Mouse (Mus musculus) liver, embryonic 18 days (tissue): ENCODE data around the gene Il19. TPM values are rescaled to one million over a fixed set of nuclear protein-coding genes. Genes with fewer than 3 reads are reported as not detected.

ENCODE experiments used
- polyA plus RNA-seq: library from polyadenylated mRNA; depleted of rRNA; stranded (reverse); fragments of >200 nt; gene quantifications from 2 replicates; pipeline ENCODE4 v1.2.3, GENCODE M21; 2012; rRNA removed

The Il19 gene
- polyA plus RNA-seq = not detected in 2 replicates

DNA sequence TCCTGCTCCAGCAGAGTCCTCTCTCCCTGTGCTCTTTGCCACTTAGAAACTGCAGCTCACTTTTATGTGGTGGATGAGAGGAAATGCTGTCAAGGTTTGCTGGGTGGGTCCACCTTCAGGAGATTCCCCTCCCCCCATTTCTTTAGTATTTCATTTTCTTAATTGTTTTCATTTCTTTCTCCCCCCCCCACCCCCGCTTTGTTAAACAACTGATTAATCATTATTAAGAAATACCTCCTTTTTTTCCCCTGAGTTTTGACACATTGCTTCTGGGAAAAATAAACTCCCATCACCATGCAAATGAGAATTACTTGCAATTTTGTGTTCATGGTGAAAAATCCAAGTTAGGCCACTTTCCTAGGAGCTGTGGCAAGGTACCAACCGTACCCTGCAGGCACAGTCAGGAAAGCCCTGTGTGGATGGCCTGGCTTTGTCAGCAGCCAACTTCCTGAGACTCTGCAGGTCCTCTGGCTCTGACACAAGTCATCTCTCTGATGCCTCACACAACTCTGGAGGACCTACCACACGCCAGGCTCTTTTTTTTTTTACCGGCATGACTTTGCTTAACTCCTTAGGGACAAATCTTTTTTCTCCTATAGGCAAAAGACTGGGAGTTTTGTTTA, at the start of gene Il19:
TSS of gene Il19 (minus strand) at position 51 of the 623 bp plus-strand sequence.

DNA sequence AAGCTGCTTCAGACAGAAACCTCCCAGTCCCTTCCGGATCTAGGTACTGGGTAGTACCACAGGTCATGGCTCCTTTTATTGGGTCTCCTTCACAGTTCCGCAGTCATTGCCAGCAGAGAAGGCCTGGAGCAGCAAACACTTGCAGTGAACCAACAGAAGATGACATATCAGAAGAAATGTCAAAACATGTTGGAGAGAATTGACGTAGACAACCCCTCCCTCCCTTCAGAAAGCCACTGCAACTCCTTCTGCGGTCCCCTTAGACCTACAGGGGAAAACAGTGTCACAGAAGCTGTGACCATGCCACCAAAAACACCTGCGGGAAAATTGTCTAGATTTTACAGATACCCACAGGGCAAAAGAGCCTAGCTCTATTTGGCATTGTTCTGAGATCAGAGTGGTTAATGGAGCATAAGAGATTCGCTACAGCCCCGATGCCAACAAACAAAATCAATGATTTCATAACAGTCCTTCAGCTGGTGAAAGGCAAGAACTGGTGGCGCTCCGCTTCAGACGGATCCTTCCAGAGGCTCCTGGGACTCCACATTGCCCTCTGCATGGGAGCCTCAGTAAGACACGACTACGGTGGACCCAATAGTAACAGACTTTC, 28.4 kb downstream of the Il19 start, which contains the start of gene Il20:
TSS of gene Il20 (minus strand) at position 51 of the 610 bp plus-strand sequence.

DNA sequence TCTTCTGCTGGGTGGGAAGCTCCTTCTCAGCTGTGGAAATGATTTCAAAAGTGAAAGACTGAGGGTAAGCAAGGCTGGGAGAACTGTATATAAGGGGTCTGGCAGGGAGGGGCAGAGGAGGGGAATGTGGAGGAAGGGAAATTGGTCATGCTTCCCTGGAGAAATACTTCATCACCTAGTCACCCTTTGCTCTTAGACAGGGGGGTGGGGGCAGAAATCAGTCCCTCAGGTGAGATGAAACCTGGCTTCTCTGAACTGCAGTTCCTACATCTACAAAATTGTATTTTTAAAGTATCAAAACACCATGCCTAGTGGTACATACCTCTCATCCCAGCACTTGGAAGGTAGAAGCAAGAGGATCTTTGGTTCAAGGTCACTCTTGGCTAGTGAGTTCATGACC, 52.6 kb downstream of the Il19 start, which contains the start of gene Il24:
TSS of gene Il24 (minus strand) at position 101 of the 400 bp plus-strand sequence.

Other genes with a start within 250 kb of the Il19 start
- gene Gm29427, start 224.3 kb downstream of the Il19 start, polyA plus RNA-seq = 0.01 TPM in 1 of 2 replicates, not detected in the other
- 3.5 and 3.6 TPM in 2 replicates for gene Yod1, start 222.8 kb downstream of the Il19 start, polyA plus RNA-seq
- 5.3 and 6.0 TPM in 2 replicates for gene Pfkfb2, start 210.9 kb downstream of the Il19 start, polyA plus RNA-seq
- gene AA986860, start 208.1 kb downstream of the Il19 start, polyA plus RNA-seq = 1.4 and 1.5 TPM in 2 replicates
- 0.02 and 0.04 TPM in 2 replicates for gene Fcamr, start 139.2 kb downstream of the Il19 start, polyA plus RNA-seq
- 1.0 and 1.1 TPM in 2 replicates for gene Pigr, start 113.4 kb downstream of the Il19 start, polyA plus RNA-seq
- 0.11 TPM in 1 of 2 replicates, not detected in the other for gene Fcmr, start 74.4 kb downstream of the Il19 start, polyA plus RNA-seq
- gene Il24, start 52.7 kb downstream of the Il19 start, polyA plus RNA-seq = not detected in 2 replicates
- gene Il20, start 28.7 kb downstream of the Il19 start, polyA plus RNA-seq = not detected in 2 replicates
- 0.03 and 0.11 TPM in 2 replicates for gene Il10, start 79.7 kb upstream of the Il19 start, polyA plus RNA-seq
- 19.3 and 20.9 TPM in 2 replicates for gene Mapkapk2, start 157.7 kb upstream of the Il19 start, polyA plus RNA-seq
- 5.7 and 7.1 TPM in 2 replicates for gene Dyrk3, start 198.2 kb upstream of the Il19 start, polyA plus RNA-seq
- 16.6 and 17.2 TPM in 2 replicates for gene Eif2d, start 213.1 kb upstream of the Il19 start, polyA plus RNA-seq